Mouse (Mus musculus): ENCODE measurements at regions not wholly inside any gene's neighbourhood (a gene's known extent, or its start where the extent isn't known, plus 50 kb on each side); places are given as distances from the start of the nearest gene placed in this dataset.

DNA sequence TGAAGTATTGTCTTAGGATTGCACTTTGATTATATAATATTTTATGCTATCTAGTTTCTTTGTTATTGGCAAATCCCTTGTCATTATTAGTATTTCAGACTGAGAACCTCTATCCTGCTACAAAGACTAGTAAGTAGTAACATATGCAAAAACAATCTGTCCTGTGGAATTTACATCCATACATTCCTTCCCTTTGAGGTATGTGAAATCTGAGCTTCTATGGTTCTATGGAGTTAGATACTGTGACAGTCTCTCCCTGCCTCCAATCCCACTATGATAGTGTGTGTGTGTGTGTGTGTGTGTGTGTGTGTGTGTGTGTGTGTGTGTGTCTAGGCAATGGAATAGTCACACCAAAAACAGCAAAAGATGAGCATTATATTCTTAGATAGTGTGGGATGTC lies 659.6 kb upstream of the Marcks start:
- H3K27ac ChIP-seq (ENCODE audit: control insufficient read depth, insufficient read depth, low read length) = no peak overlapping the region

DNA sequence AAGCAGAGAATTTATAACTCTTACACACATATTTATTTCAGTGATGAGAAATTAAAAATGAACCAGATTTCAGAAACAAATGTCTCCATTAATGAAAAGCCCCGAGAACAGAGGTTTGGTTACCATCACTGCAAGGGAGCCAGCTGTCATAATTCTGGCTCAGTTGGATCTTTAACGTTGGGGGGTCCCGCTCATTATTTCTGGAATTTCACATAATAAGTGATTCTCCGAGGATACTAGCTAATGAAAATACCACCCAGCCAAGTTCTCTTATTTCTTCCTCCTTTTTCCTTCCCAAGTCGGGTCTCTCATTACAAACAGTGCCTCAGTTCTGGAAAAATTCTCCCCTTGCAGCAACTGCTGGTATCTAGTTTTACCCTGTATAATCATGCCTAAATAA lies 659.0 kb upstream of the Marcks start:
- no peak for TF ChIP-seq POLR2A (IDR thresholded peaks at IDR 0.05; ENCODE audit: control insufficient read depth, extremely low read depth, insufficient read depth, low read length, poor library complexity)
- no peak for TF ChIP-seq CTCF (IDR thresholded peaks at IDR 0.05; ENCODE audit: borderline replicate concordance, control insufficient read depth, extremely low read depth, insufficient read depth, low read length, poor library complexity)

More for the DNA sequence above, 659.6 kb upstream of the Marcks start:
- no peak overlapping the region for H3K4me3 ChIP-seq (ENCODE audit: control insufficient read depth, insufficient read depth, low read length)
- no peak for DNase-seq
- H3K4me1 ChIP-seq (replicated peaks; ENCODE audit: control insufficient read depth, insufficient read depth, low read length) = no peaks in the 10 kb centered on the region
- H3K27me3 ChIP-seq (ENCODE audit: control insufficient read depth, insufficient read depth, low read length) = no peaks in the 10 kb centered on the region
- no peak for TF ChIP-seq POLR2A (IDR thresholded peaks at IDR 0.05; ENCODE audit: control insufficient read depth, extremely low read depth, insufficient read depth, low read length, poor library complexity)
- TF ChIP-seq CTCF (IDR thresholded peaks at IDR 0.05; ENCODE audit: borderline replicate concordance, control insufficient read depth, extremely low read depth, insufficient read depth, low read length, poor library complexity) = no peak
- H3K36me3 ChIP-seq (ENCODE audit: control insufficient read depth, insufficient read depth, low read length) = no peaks in the 10 kb centered on the region

DNA sequence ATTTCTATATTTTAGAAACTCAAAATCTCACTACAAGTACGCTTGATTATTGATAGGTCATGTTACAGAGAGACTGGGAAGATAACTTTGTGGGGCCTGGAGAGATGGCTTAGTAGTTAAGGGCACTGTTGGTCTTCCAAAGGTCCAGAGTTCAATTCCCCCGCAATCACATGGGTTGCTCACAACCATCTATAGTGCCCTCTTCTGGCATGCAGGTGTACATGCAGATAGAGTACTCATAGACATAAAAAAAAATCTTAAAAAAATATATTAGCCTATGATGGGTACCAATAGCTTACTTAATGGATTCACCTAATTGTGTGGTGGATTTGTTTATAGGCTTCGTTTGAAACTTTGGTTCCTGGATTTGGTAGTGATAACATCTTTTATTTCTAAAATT lies 654.2 kb upstream of the Marcks start:
- Histone ChIP-seq H3K36me3 (ENCODE audit: control insufficient read depth, insufficient read depth, low read length) (no peaks in the 10 kb centered on the region), H3K27me3 (ENCODE audit: control insufficient read depth, insufficient read depth, low read length) (no peaks in the 10 kb centered on the region), H3K4me1 (replicated peaks; ENCODE audit: control insufficient read depth, insufficient read depth, low read length) (no peaks in the 10 kb centered on the region), H3K27ac (ENCODE audit: control insufficient read depth, insufficient read depth, low read length) (no peak overlapping the region), H3K4me3 (ENCODE audit: control insufficient read depth, insufficient read depth, low read length) (no peak overlapping the region)
- peak; percentile 25 for DNase-seq
- WGBS = 71% methylated on average over 3 of the region's 3 CpGs
- TF ChIP-seq CTCF (IDR thresholded peaks at IDR 0.05; ENCODE audit: borderline replicate concordance, control insufficient read depth, extremely low read depth, insufficient read depth, low read length, poor library complexity) (no peak), POLR2A (IDR thresholded peaks at IDR 0.05; ENCODE audit: control insufficient read depth, extremely low read depth, insufficient read depth, low read length, poor library complexity) (no peak)

More for the DNA sequence above, 659.0 kb upstream of the Marcks start:
- WGBS = 94% methylated on average over 5 of the region's 5 CpGs
- no peak overlapping the region for H3K4me3 ChIP-seq (ENCODE audit: control insufficient read depth, insufficient read depth, low read length)
- H3K27me3 ChIP-seq (ENCODE audit: control insufficient read depth, insufficient read depth, low read length) = no peaks in the 10 kb centered on the region
- H3K4me1 ChIP-seq (replicated peaks; ENCODE audit: control insufficient read depth, insufficient read depth, low read length) = no peaks in the 10 kb centered on the region
- H3K36me3 ChIP-seq (ENCODE audit: control insufficient read depth, insufficient read depth, low read length) = no peaks in the 10 kb centered on the region
- no peak for DNase-seq
- H3K27ac ChIP-seq (ENCODE audit: control insufficient read depth, insufficient read depth, low read length) = no peak overlapping the region

DNA sequence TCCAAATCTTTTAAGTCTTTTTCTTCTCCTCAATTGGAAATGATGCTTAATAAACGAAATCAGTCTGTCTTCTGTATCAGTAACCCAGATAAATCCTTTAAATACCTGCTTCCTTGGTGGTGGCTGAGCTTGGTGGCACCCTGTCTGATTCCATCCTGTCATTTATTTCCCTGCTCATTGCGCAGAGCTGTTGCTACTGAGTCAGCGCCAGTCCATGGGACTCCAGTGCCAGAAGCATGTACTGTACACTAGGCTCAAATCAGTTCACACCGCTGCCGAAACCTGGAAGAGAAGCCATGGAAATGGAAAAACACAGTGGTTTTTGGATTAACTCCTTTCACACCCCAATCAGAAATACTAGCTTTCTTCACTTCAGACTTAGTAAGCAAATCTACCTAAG lies 649.3 kb upstream of the Marcks start:
- Histone ChIP-seq H3K4me1 (replicated peaks; ENCODE audit: control insufficient read depth, insufficient read depth, low read length) (no peaks in the 10 kb centered on the region), H3K27ac (ENCODE audit: control insufficient read depth, insufficient read depth, low read length) (no peak overlapping the region), H3K36me3 (ENCODE audit: control insufficient read depth, insufficient read depth, low read length) (no peaks in the 10 kb centered on the region), H3K4me3 (ENCODE audit: control insufficient read depth, insufficient read depth, low read length) (no peak overlapping the region), H3K27me3 (ENCODE audit: control insufficient read depth, insufficient read depth, low read length) (no peaks in the 10 kb centered on the region)
- WGBS = 94% methylated on average over 5 of the region's 5 CpGs
- DNase-seq = no peak
- TF ChIP-seq CTCF (IDR thresholded peaks at IDR 0.05; ENCODE audit: borderline replicate concordance, control insufficient read depth, extremely low read depth, insufficient read depth, low read length, poor library complexity) (no peak), POLR2A (IDR thresholded peaks at IDR 0.05; ENCODE audit: control insufficient read depth, extremely low read depth, insufficient read depth, low read length, poor library complexity) (no peak)

DNA sequence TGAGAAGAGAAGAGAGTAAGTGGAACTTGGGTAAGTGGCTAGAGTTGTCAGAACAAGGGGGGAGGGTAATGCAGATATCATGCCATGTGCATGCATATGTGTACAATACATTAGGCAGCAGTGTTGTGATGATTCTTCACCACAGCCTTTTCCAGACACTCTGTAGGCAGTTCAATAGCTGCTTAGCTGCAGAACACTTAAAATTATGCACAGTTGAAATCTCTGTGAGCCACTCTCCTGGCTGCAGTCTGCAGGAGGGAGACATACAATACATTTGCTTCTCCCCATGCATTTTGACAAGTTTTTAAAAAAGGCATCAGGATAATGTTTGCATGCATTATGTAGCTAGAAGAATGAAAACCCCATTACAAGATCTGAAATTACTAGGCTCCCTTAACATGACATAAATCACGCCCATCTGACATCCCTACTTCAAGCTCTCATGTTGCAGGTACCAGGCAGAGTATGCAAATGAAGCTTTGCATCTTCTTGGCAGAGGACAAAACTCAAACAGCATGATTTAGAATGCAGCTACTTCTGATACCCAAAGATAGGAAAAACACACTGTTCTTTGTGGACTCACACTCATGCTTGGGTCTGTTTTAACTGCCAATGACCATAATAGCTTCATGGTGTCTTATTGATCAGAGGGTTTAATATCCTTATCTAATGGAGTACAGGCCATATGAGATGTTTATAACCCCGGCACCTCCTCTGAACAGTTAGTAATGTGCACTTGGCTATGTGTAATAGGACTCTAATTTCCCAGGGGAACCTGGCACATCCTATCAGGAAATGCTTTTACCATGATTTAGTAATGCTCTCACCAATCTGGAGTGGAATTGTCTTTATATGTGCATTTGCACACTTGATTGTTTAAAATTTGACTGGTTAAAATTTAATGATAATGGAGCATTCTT lies 640.9 kb upstream of the Marcks start:
- TF ChIP-seq CTCF (IDR thresholded peaks at IDR 0.05; ENCODE audit: borderline replicate concordance, control insufficient read depth, extremely low read depth, insufficient read depth, low read length, poor library complexity) = no peak
- no peak for TF ChIP-seq POLR2A (IDR thresholded peaks at IDR 0.05; ENCODE audit: control insufficient read depth, extremely low read depth, insufficient read depth, low read length, poor library complexity)
- Histone ChIP-seq H3K36me3 (ENCODE audit: control insufficient read depth, insufficient read depth, low read length) (no peaks in the 10 kb centered on the region), H3K27ac (ENCODE audit: control insufficient read depth, insufficient read depth, low read length) (no peak overlapping the region), H3K4me3 (ENCODE audit: control insufficient read depth, insufficient read depth, low read length) (no peak overlapping the region), H3K4me1 (replicated peaks; ENCODE audit: control insufficient read depth, insufficient read depth, low read length) (no peaks in the 10 kb centered on the region), H3K27me3 (ENCODE audit: control insufficient read depth, insufficient read depth, low read length) (no peaks in the 10 kb centered on the region)
- 91% methylated on average over 2 of the region's 2 CpGs for WGBS
- DNase-seq = no peak

DNA sequence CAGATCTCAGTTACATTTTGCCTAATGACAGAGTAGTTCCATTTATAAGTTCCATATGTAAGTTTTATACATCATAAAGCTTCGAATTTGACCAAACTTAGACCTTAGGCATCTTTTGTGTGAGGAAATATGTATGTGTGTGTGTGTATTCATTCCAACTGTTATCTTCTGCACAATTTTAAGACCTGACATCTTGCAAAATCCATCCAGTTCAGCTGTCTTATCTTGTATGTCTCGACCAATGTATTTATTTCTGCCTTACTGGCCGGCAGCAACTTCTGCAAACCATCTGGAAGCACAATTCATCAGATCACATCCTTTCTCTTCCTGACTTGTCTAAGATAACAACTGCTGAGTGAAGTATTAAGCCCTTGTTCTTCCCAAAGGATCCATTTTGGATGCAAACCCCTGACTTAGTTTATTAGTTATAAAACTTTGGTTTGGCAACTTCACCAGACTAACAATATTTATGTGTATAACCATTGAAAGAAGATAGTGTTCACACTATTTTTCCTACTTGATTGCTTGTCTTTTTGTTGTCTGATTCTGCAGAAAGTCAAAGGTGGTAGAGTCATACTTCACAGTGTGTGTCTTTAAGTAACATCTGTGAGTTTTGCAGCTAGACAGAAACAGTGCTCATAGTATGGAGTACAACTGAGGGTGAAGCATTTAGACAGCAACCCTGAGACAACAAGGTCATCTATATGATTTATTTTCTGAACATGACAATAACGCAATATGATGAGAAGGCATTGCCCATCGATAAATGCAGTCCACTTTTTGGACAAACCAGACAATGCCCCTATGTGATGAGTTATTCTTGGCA lies 622.0 kb upstream of the Marcks start:
- no peaks in the 10 kb centered on the region for H3K27me3 ChIP-seq (ENCODE audit: control insufficient read depth, insufficient read depth, low read length)
- no peak overlapping the region for H3K4me3 ChIP-seq (ENCODE audit: control insufficient read depth, insufficient read depth, low read length)
- no peak for DNase-seq
- TF ChIP-seq POLR2A (IDR thresholded peaks at IDR 0.05; ENCODE audit: control insufficient read depth, extremely low read depth, insufficient read depth, low read length, poor library complexity) (no peak), CTCF (IDR thresholded peaks at IDR 0.05; ENCODE audit: borderline replicate concordance, control insufficient read depth, extremely low read depth, insufficient read depth, low read length, poor library complexity) (no peak)
- H3K27ac ChIP-seq (ENCODE audit: control insufficient read depth, insufficient read depth, low read length) = no peak overlapping the region
- WGBS = 84% methylated on average over 5 of the region's 5 CpGs
- H3K4me1 ChIP-seq (replicated peaks; ENCODE audit: control insufficient read depth, insufficient read depth, low read length) = no peaks in the 10 kb centered on the region
- H3K36me3 ChIP-seq (ENCODE audit: control insufficient read depth, insufficient read depth, low read length) = no peaks in the 10 kb centered on the region

Data from thymus, adult 2 months (tissue).